Mouse (Mus musculus): ENCODE measurements at regions not wholly inside any gene's neighbourhood (a gene's known extent, or its start where the extent isn't known, plus 50 kb on each side); places are given as distances from the start of the nearest gene placed in this dataset.

GRCm38 (mm10) chr1:167945615-167946252 lies 256.7 kb downstream of the Lmx1a start:
- H3K4me2 ChIP-seq: no peak overlapping the region
- no peaks in the 10 kb centered on the region for H3K9me3 ChIP-seq
- no peak overlapping the region for H3K4me3 ChIP-seq
- 57% methylated on average over 9 of the region's 9 CpGs for WGBS
- no peak for ATAC-seq (replicated peaks)
- H3K27ac ChIP-seq: no peak overlapping the region
- H3K9ac ChIP-seq: no peak overlapping the region
- H3K27me3 ChIP-seq (replicated peaks): no peaks in the 10 kb centered on the region
- H3K4me1 ChIP-seq: peaks cover 10% of the 10 kb centered on the region; the same call in 1 of the 2 replicates
- no peaks in the 10 kb centered on the region for H3K36me3 ChIP-seq (replicated peaks)

- 66% methylated on average over 7 of the region's 7 CpGs for WGBS
- H3K9me3 ChIP-seq: no peaks in the 10 kb centered on the region
- H3K4me2 ChIP-seq: no peak overlapping the region
- 0 out of 2 replicates have a peak, but pooled peaks cover 2% of the 10 kb centered on the region for H3K4me1 ChIP-seq
- H3K27me3 ChIP-seq (replicated peaks): no peaks in the 10 kb centered on the region
- no peak overlapping the region for H3K4me3 ChIP-seq
- ATAC-seq (replicated peaks): no peak
- no peaks in the 10 kb centered on the region for H3K36me3 ChIP-seq (replicated peaks)
- no peak overlapping the region for H3K27ac ChIP-seq
- no peak overlapping the region for H3K9ac ChIP-seq
These were observed 258.8 kb downstream of the Lmx1a start for GRCm38 (mm10) chr1:167947866-167948265.

- ATAC-seq (replicated peaks): no peak
- H3K9me3 ChIP-seq: no peaks in the 10 kb centered on the region
- no peak overlapping the region for H3K4me3 ChIP-seq
- H3K4me2 ChIP-seq: no peak overlapping the region
- no peak overlapping the region for H3K27ac ChIP-seq
- no peaks in the 10 kb centered on the region for H3K27me3 ChIP-seq (replicated peaks)
- H3K4me1 ChIP-seq: 0 out of 2 replicates have a peak, but pooled peaks cover 2% of the 10 kb centered on the region
- no peak overlapping the region for H3K9ac ChIP-seq
- H3K36me3 ChIP-seq (replicated peaks): no peaks in the 10 kb centered on the region
These were observed 262.7 kb downstream of the Lmx1a start for GRCm38 (mm10) chr1:167951717-167952116.

GRCm38 (mm10) chr1:167958531-167958930 lies 269.5 kb downstream of the Lmx1a start:
- no peak for ATAC-seq (replicated peaks)
- WGBS: 95% methylated on average over 6 of the region's 6 CpGs

GRCm38 (mm10) chr1:167969545-167969944 lies 280.5 kb downstream of the Lmx1a start:
- H3K4me1 ChIP-seq: no peaks in the 10 kb centered on the region
- no peaks in the 10 kb centered on the region for H3K9me3 ChIP-seq
- no peak overlapping the region for H3K27ac ChIP-seq
- ATAC-seq (replicated peaks): no peak
- no peaks in the 10 kb centered on the region for H3K27me3 ChIP-seq (replicated peaks)
- H3K4me3 ChIP-seq: no peak overlapping the region
- H3K4me2 ChIP-seq: no peak overlapping the region
- no peaks in the 10 kb centered on the region for H3K36me3 ChIP-seq (replicated peaks)
- WGBS: 36% methylated on average over 3 of the region's 3 CpGs
- H3K9ac ChIP-seq: no peak overlapping the region

More at GRCm38 (mm10) chr1:167958531-167958930, 269.5 kb downstream of the Lmx1a start:
- no peaks in the 10 kb centered on the region for H3K36me3 ChIP-seq (replicated peaks)
- no peak overlapping the region for H3K27ac ChIP-seq
- H3K9ac ChIP-seq: no peak overlapping the region
- H3K4me1 ChIP-seq: no peaks in the 10 kb centered on the region
- H3K9me3 ChIP-seq: no peaks in the 10 kb centered on the region
- no peak overlapping the region for H3K4me2 ChIP-seq
- no peaks in the 10 kb centered on the region for H3K27me3 ChIP-seq (replicated peaks)
- no peak overlapping the region for H3K4me3 ChIP-seq

- no peak for ATAC-seq (replicated peaks)
- no peaks in the 10 kb centered on the region for H3K27me3 ChIP-seq (replicated peaks)
- no peaks in the 10 kb centered on the region for H3K9me3 ChIP-seq
- no peak overlapping the region for H3K9ac ChIP-seq
- H3K4me1 ChIP-seq: no peaks in the 10 kb centered on the region
- no peaks in the 10 kb centered on the region for H3K36me3 ChIP-seq (replicated peaks)
- no peak overlapping the region for H3K4me3 ChIP-seq
- 22% methylated on average over 5 of the region's 5 CpGs for WGBS
- no peak overlapping the region for H3K27ac ChIP-seq
- H3K4me2 ChIP-seq: no peak overlapping the region
These were observed 280.9 kb downstream of the Lmx1a start for GRCm38 (mm10) chr1:167969985-167970384.

- no peak overlapping the region for H3K4me3 ChIP-seq
These were observed 287.7 kb downstream of the Lmx1a start for GRCm38 (mm10) chr1:167976708-167977107.

GRCm38 (mm10) chr1:167979187-167979586 lies 290.1 kb downstream of the Lmx1a start:
- 85% methylated on average over 3 of the region's 3 CpGs for WGBS
- Histone ChIP-seq H3K9me3 (no peaks in the 10 kb centered on the region), H3K4me1 (no peaks in the 10 kb centered on the region), H3K9ac (no peak overlapping the region), H3K4me3 (no peak overlapping the region), H3K36me3 (replicated peaks) (no peaks in the 10 kb centered on the region), H3K27ac (no peak overlapping the region), H3K27me3 (replicated peaks) (no peaks in the 10 kb centered on the region), H3K4me2 (no peak overlapping the region)
- no peak for ATAC-seq (replicated peaks)

More at GRCm38 (mm10) chr1:167976708-167977107, 287.7 kb downstream of the Lmx1a start:
- Histone ChIP-seq H3K9me3 (no peaks in the 10 kb centered on the region), H3K27ac (no peak overlapping the region), H3K36me3 (replicated peaks) (no peaks in the 10 kb centered on the region), H3K4me1 (no peaks in the 10 kb centered on the region), H3K4me2 (no peak overlapping the region), H3K9ac (no peak overlapping the region), H3K27me3 (replicated peaks) (no peaks in the 10 kb centered on the region)
- ATAC-seq (replicated peaks): no peak
- 96% methylated on average over 3 of the region's 3 CpGs for WGBS

- Histone ChIP-seq H3K4me2 (no peak overlapping the region), H3K4me3 (no peak overlapping the region), H3K27me3 (replicated peaks) (no peaks in the 10 kb centered on the region), H3K4me1 (no peaks in the 10 kb centered on the region), H3K9me3 (no peaks in the 10 kb centered on the region), H3K9ac (no peak overlapping the region), H3K27ac (no peak overlapping the region), H3K36me3 (replicated peaks) (no peaks in the 10 kb centered on the region)
- no peak for ATAC-seq (replicated peaks)
- 97% methylated on average over 5 of the region's 5 CpGs for WGBS
These were observed 290.6 kb downstream of the Lmx1a start for GRCm38 (mm10) chr1:167979588-167979987.

GRCm38 (mm10) chr1:167981292-167981691 lies 292.3 kb downstream of the Lmx1a start:
- Histone ChIP-seq H3K27me3 (replicated peaks) (no peaks in the 10 kb centered on the region), H3K4me1 (no peaks in the 10 kb centered on the region), H3K9ac (no peak overlapping the region), H3K4me2 (no peak overlapping the region), H3K36me3 (replicated peaks) (no peaks in the 10 kb centered on the region), H3K27ac (no peak overlapping the region), H3K9me3 (no peaks in the 10 kb centered on the region), H3K4me3 (no peak overlapping the region)
- ATAC-seq (replicated peaks): no peak
- WGBS: 98% methylated on average over 2 of the region's 2 CpGs

- ATAC-seq (replicated peaks): no peak
- whole genome bisulfite sequencing: 79% methylated on average over 3 of the region's 3 CpGs
- H3K4me2 ChIP-seq: no peak overlapping the region
- no peaks in the 10 kb centered on the region for H3K27me3 ChIP-seq (replicated peaks)
- no peaks in the 10 kb centered on the region for H3K36me3 ChIP-seq (replicated peaks)
- no peaks in the 10 kb centered on the region for H3K4me1 ChIP-seq
- no peaks in the 10 kb centered on the region for H3K9me3 ChIP-seq
- H3K4me3 ChIP-seq: no peak overlapping the region
- H3K9ac ChIP-seq: no peak overlapping the region
- H3K27ac ChIP-seq: no peak overlapping the region
These were observed 318.4 kb downstream of the Lmx1a start for GRCm38 (mm10) chr1:168007456-168007855.

GRCm38 (mm10) chr1:168008216-168008615 lies 319.2 kb downstream of the Lmx1a start:
- no peak for ATAC-seq (replicated peaks)
- Histone ChIP-seq H3K9me3 (no peaks in the 10 kb centered on the region), H3K4me1 (no peaks in the 10 kb centered on the region), H3K9ac (no peak overlapping the region), H3K27me3 (replicated peaks) (no peaks in the 10 kb centered on the region), H3K36me3 (replicated peaks) (no peaks in the 10 kb centered on the region), H3K4me3 (no peak overlapping the region), H3K4me2 (no peak overlapping the region), H3K27ac (no peak overlapping the region)
- WGBS: 95% methylated on average over 1 of the region's 1 CpGs

- H3K9me3 ChIP-seq: no peaks in the 10 kb centered on the region
- no peak overlapping the region for H3K27ac ChIP-seq
- H3K9ac ChIP-seq: no peak overlapping the region
- WGBS: 42% methylated on average over 5 of the region's 5 CpGs
- no peaks in the 10 kb centered on the region for H3K27me3 ChIP-seq (replicated peaks)
- no peaks in the 10 kb centered on the region for H3K36me3 ChIP-seq (replicated peaks)
- no peaks in the 10 kb centered on the region for H3K4me1 ChIP-seq
- no peak for ATAC-seq (replicated peaks)
- no peak overlapping the region for H3K4me2 ChIP-seq
- H3K4me3 ChIP-seq: no peak overlapping the region
These were observed 321.4 kb downstream of the Lmx1a start for GRCm38 (mm10) chr1:168010416-168010815.

Measured in midbrain, embryonic 15.5 days (tissue).